ENCODE assay signal across 8 mouse cellular contexts in genomic region chr10:80396822-80397523, GRCm38 (mm10). TPM values are rescaled to one million over a fixed set of nuclear protein-coding genes. Genes with fewer than 3 reads are reported as not detected.
DNase-seq lines count a peak whose midpoint lies in the region; ATAC-seq lines count a peak whose summit lies in the region.

No protein-coding gene starts in this region.

- H3K27ac ChIP-seq in liver, embryonic 11.5 days (ENCODE audit: low read depth, low read length) = peak overlapping the region; percentile 99
- no peak overlapping the region for H3K27ac ChIP-seq in embryonic facial prominence, embryonic 15.5 days (replicated peaks)
- no peak overlapping the region; the same call in 1 of the 2 replicates for H3K27ac ChIP-seq in limb, embryonic 11.5 days (replicated peaks; ENCODE audit: low read depth, low read length)
- peak overlapping the region; percentile 100; the same call in 1 of the 2 replicates for H3K27ac ChIP-seq in neural tube, embryonic 15.5 days (replicated peaks)

- ATAC-seq in liver, embryonic 11.5 days (replicated peaks; ENCODE audit: low FRiP score) = no peak
- no peak for ATAC-seq in embryonic facial prominence, embryonic 15.5 days (ENCODE audit: insufficient number of reproducible peaks, low FRiP score, low TSS enrichment, low read depth)
- ATAC-seq in limb, embryonic 11.5 days (ENCODE audit: insufficient number of reproducible peaks, low FRiP score, low TSS enrichment, low read depth) = no peak
- no peak for ATAC-seq in neural tube, embryonic 15.5 days (ENCODE audit: low FRiP score)

- 88% methylated on average over 11 of the region's 11 CpGs for WGBS in liver, embryonic 11.5 days
- WGBS in embryonic facial prominence, embryonic 15.5 days = 85% methylated on average over 11 of the region's 11 CpGs
- WGBS in limb, embryonic 11.5 days = 92% methylated on average over 11 of the region's 11 CpGs
- 89% methylated on average over 11 of the region's 11 CpGs for WGBS in neural tube, embryonic 15.5 days

- peaks cover 37% of the 10 kb centered on the region for H3K36me3 ChIP-seq in liver, embryonic 11.5 days (ENCODE audit: control insufficient read depth, insufficient read depth, low read length)
- peaks cover 63% of the 10 kb centered on the region for H3K36me3 ChIP-seq in embryonic facial prominence, embryonic 15.5 days
- peaks cover 28% of the 10 kb centered on the region for H3K36me3 ChIP-seq in limb, embryonic 11.5 days (ENCODE audit: control insufficient read depth, insufficient read depth, low read length)
- H3K36me3 ChIP-seq in neural tube, embryonic 15.5 days = peaks cover 46% of the 10 kb centered on the region

- no peak for DNase-seq in liver, embryonic 11.5 days (ENCODE audit: low spot score)
- DNase-seq in liver = no peak
- no peak for DNase-seq in limb, embryonic 11.5 days (ENCODE audit: low spot score)
- DNase-seq in adrenal gland, adult 8-10 months = no peak
- no peak for DNase-seq in right cerebral cortex, adult 18-20 months
- no peak for DNase-seq in thymus, postnatal 0 days (ENCODE audit: low spot score)

- peaks cover 29% of the 10 kb centered on the region for H3K4me1 ChIP-seq in liver, embryonic 11.5 days (replicated peaks; ENCODE audit: control insufficient read depth, insufficient read depth, low read length)
- H3K4me1 ChIP-seq in embryonic facial prominence, embryonic 15.5 days = peaks cover 30% of the 10 kb centered on the region
- peaks cover 19% of the 10 kb centered on the region for H3K4me1 ChIP-seq in limb, embryonic 11.5 days (ENCODE audit: control insufficient read depth, insufficient read depth, low read length)
- peaks cover 30% of the 10 kb centered on the region for H3K4me1 ChIP-seq in neural tube, embryonic 15.5 days

- no peaks in the 10 kb centered on the region for H3K27me3 ChIP-seq in liver, embryonic 11.5 days (replicated peaks; ENCODE audit: control insufficient read depth, insufficient read depth, low read length)
- no peaks in the 10 kb centered on the region for H3K27me3 ChIP-seq in embryonic facial prominence, embryonic 15.5 days
- no peaks in the 10 kb centered on the region for H3K27me3 ChIP-seq in limb, embryonic 11.5 days (ENCODE audit: control insufficient read depth, insufficient read depth, low read length)
- no peaks in the 10 kb centered on the region for H3K27me3 ChIP-seq in neural tube, embryonic 15.5 days (replicated peaks)

- H3K9me3 ChIP-seq in liver, embryonic 11.5 days (ENCODE audit: control insufficient read depth, low read length) = no peaks in the 10 kb centered on the region
- no peaks in the 10 kb centered on the region for H3K9me3 ChIP-seq in embryonic facial prominence, embryonic 15.5 days (replicated peaks)
- H3K9me3 ChIP-seq in limb, embryonic 11.5 days (ENCODE audit: control insufficient read depth, low read length) = no peaks in the 10 kb centered on the region
- no peaks in the 10 kb centered on the region for H3K9me3 ChIP-seq in neural tube, embryonic 15.5 days (replicated peaks)

- H3K9ac ChIP-seq in liver, embryonic 11.5 days (ENCODE audit: low read depth, low read length) = peak overlapping the region; percentile 81
- H3K9ac ChIP-seq in embryonic facial prominence, embryonic 15.5 days = peak overlapping the region; percentile 70; the same call in 1 of the 2 replicates
- no peak overlapping the region for H3K9ac ChIP-seq in limb, embryonic 11.5 days (ENCODE audit: low read length)
- H3K9ac ChIP-seq in neural tube, embryonic 15.5 days (replicated peaks) = peak overlapping the region; percentile 91

- peak overlapping the region; percentile 77 for H3K4me3 ChIP-seq in liver, embryonic 11.5 days (ENCODE audit: low read depth, low read length)
- peak overlapping the region; percentile 82 for H3K4me3 ChIP-seq in embryonic facial prominence, embryonic 15.5 days (replicated peaks)
- peak overlapping the region; percentile 70 for H3K4me3 ChIP-seq in limb, embryonic 11.5 days (ENCODE audit: low read depth, low read length)
- peak overlapping the region; percentile 70 for H3K4me3 ChIP-seq in neural tube, embryonic 15.5 days (replicated peaks)

- peak overlapping the region; percentile 97 for H3K4me2 ChIP-seq in liver, embryonic 11.5 days
- H3K4me2 ChIP-seq in embryonic facial prominence, embryonic 15.5 days (replicated peaks) = peak overlapping the region; percentile 83
- peak overlapping the region; percentile 87 for H3K4me2 ChIP-seq in limb, embryonic 11.5 days (ENCODE audit: low read depth, severe bottlenecking)
- peak overlapping the region; percentile 71 for H3K4me2 ChIP-seq in neural tube, embryonic 15.5 days

RNA-seq across cellular contexts. Expression of gene Mbd3, which starts 2.4 kb away (rescaled TPM):
- polyA plus RNA-seq in liver, embryonic 11.5 days (2014; fragmentation: Nextera tagmentation; extraction: Ambion mirVana) = 174 and 175 TPM in 2 replicates
- polyA plus RNA-seq in embryonic facial prominence, embryonic 15.5 days (2015; fragmentation: Nextera tagmentation; extraction: Ambion mirVana) = 247 and 250 TPM in 2 replicates
- 302 and 337 TPM in 2 replicates for polyA plus RNA-seq in limb, embryonic 11.5 days (2014; fragmentation: Nextera tagmentation; extraction: Ambion mirVana)
- polyA plus RNA-seq in neural tube, embryonic 15.5 days (2015; fragmentation: Nextera tagmentation; extraction: Ambion mirVana) = 195 and 209 TPM in 2 replicates
- total RNA-seq in adrenal gland, adult 8-10 months (2022) = 100 to 1,000 TPM; 147 to 161 (median 156) TPM
- polyA plus RNA-seq in thymus, postnatal 0 days (2015; fragmentation: Nextera tagmentation; extraction: Ambion mirVana) = 151 and 166 TPM in 2 replicates

RNA-seq across cellular contexts. Expression of gene Mex3d, which starts 9.5 kb away (rescaled TPM):
- polyA plus RNA-seq in liver, embryonic 11.5 days (2014; fragmentation: Nextera tagmentation; extraction: Ambion mirVana) = 2.5 and 3.7 TPM in 2 replicates
- 7.2 and 8.4 TPM in 2 replicates for polyA plus RNA-seq in embryonic facial prominence, embryonic 15.5 days (2015; fragmentation: Nextera tagmentation; extraction: Ambion mirVana)
- polyA plus RNA-seq in limb, embryonic 11.5 days (2014; fragmentation: Nextera tagmentation; extraction: Ambion mirVana) = 9.8 and 10.4 TPM in 2 replicates
- polyA plus RNA-seq in neural tube, embryonic 15.5 days (2015; fragmentation: Nextera tagmentation; extraction: Ambion mirVana) = 9.1 and 14.0 TPM in 2 replicates
- total RNA-seq in adrenal gland, adult 8-10 months (2022) = 10 to 100 TPM; 17.4 to 21.6 (median 20.8) TPM
- 3.2 and 4.7 TPM in 2 replicates for polyA plus RNA-seq in thymus, postnatal 0 days (2015; fragmentation: Nextera tagmentation; extraction: Ambion mirVana)

RNA-seq across cellular contexts. Expression of gene Uqcr11, which starts 9.7 kb away (rescaled TPM):
- 835 and 866 TPM in 2 replicates for polyA plus RNA-seq in liver, embryonic 11.5 days (2014; fragmentation: Nextera tagmentation; extraction: Ambion mirVana)
- polyA plus RNA-seq in embryonic facial prominence, embryonic 15.5 days (2015; fragmentation: Nextera tagmentation; extraction: Ambion mirVana) = 659 and 673 TPM in 2 replicates
- polyA plus RNA-seq in limb, embryonic 11.5 days (2014; fragmentation: Nextera tagmentation; extraction: Ambion mirVana) = 527 and 533 TPM in 2 replicates
- polyA plus RNA-seq in neural tube, embryonic 15.5 days (2015; fragmentation: Nextera tagmentation; extraction: Ambion mirVana) = 731 and 790 TPM in 2 replicates
- 100 to 1,000 TPM; 515 to 715 (median 604) TPM for total RNA-seq in adrenal gland, adult 8-10 months (2022)
- 635 and 689 TPM in 2 replicates for polyA plus RNA-seq in thymus, postnatal 0 days (2015; fragmentation: Nextera tagmentation; extraction: Ambion mirVana)

RNA-seq across cellular contexts. Expression of gene Tcf3, which starts 36.5 kb away (rescaled TPM):
- polyA plus RNA-seq in liver, embryonic 11.5 days (2014; fragmentation: Nextera tagmentation; extraction: Ambion mirVana) = 148 and 149 TPM in 2 replicates
- polyA plus RNA-seq in embryonic facial prominence, embryonic 15.5 days (2015; fragmentation: Nextera tagmentation; extraction: Ambion mirVana) = 133 and 135 TPM in 2 replicates
- 232 and 248 TPM in 2 replicates for polyA plus RNA-seq in limb, embryonic 11.5 days (2014; fragmentation: Nextera tagmentation; extraction: Ambion mirVana)
- polyA plus RNA-seq in neural tube, embryonic 15.5 days (2015; fragmentation: Nextera tagmentation; extraction: Ambion mirVana) = 33.4 and 51.7 TPM in 2 replicates
- 10 to 100 TPM; 56.7 to 75.7 (median 66.8) TPM for total RNA-seq in adrenal gland, adult 8-10 months (2022)
- polyA plus RNA-seq in thymus, postnatal 0 days (2015; fragmentation: Nextera tagmentation; extraction: Ambion mirVana) = 89.7 and 96.8 TPM in 2 replicates

RNA-seq across cellular contexts. Expression of gene Plk5, which starts 40.7 kb away (rescaled TPM):
- 0.25 TPM in 2 replicates for polyA plus RNA-seq in liver, embryonic 11.5 days (2014; fragmentation: Nextera tagmentation; extraction: Ambion mirVana)
- polyA plus RNA-seq in embryonic facial prominence, embryonic 15.5 days (2015; fragmentation: Nextera tagmentation; extraction: Ambion mirVana) = 2.0 and 2.2 TPM in 2 replicates
- polyA plus RNA-seq in limb, embryonic 11.5 days (2014; fragmentation: Nextera tagmentation; extraction: Ambion mirVana) = 0.49 and 0.61 TPM in 2 replicates
- 3.9 and 6.1 TPM in 2 replicates for polyA plus RNA-seq in neural tube, embryonic 15.5 days (2015; fragmentation: Nextera tagmentation; extraction: Ambion mirVana)
- 1 to 10 TPM in 1 of 4 experiments, under 1 TPM in 3; 0.21 to 1.3 (median 0.41) TPM for total RNA-seq in adrenal gland, adult 8-10 months (2022)
- 0.17 and 0.21 TPM in 2 replicates for polyA plus RNA-seq in thymus, postnatal 0 days (2015; fragmentation: Nextera tagmentation; extraction: Ambion mirVana)

Comparison
In these comparisons a context has a peak if more than half of its experiments do, and no peak if none do; other contexts are left out.
1. H3K27ac ChIP-seq: peak in liver, embryonic 11.5 days (single experiment) and neural tube, embryonic 15.5 days (single experiment); none in embryonic facial prominence, embryonic 15.5 days (single experiment) and limb, embryonic 11.5 days (single experiment).
2. Peak in every context shown above with its lines, with median percentiles within 50 percentile points of each other: H3K4me2 ChIP-seq and H3K4me3 ChIP-seq.